Mouse (Mus musculus): ENCODE data around the gene Adamts10.

The Adamts10 gene

DNA sequence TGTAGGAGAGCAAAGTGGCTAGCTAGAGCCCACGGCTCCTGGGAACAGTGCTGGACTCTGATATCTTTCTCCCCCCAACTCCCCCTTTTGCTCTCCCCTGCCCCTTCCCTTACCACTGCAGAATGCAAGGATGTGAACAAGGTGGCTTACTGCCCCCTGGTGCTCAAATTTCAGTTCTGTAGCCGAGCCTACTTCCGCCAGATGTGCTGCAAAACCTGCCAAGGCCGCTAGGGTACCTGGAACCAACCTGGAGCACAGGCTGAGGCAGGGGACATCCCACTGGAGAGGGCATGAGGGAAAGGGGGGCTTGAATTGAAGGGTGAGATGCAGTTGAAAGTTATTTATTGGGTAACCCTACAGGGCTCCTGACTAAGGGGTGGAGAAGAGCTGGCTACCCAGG lies 29.0 kb downstream of the Adamts10 start:
- in situ Hi-C loops (cut with MseI, MboI), result no loop called here

DNA sequence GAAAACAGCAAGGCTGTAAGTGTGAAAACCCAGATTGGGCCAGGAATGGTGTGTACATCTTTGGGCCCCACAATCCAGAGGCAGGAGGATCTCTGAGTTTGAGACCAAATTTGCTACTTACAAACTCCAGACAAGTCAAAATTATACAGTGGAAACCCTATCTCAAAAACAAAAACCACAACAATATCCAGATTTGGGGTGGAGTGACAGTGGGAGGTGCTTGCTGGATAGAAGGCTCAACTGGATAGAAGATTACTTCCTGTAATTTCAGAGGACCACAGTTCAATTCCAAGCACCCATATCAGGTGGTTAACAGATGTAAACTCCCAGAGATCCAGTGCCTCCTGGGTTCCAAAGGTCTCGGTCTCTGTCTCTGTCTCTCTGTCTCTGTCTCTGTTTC lies 30.5 kb downstream of the Adamts10 start:
- in situ Hi-C loops (cut with MseI, MboI), result no loop called here

DNA sequence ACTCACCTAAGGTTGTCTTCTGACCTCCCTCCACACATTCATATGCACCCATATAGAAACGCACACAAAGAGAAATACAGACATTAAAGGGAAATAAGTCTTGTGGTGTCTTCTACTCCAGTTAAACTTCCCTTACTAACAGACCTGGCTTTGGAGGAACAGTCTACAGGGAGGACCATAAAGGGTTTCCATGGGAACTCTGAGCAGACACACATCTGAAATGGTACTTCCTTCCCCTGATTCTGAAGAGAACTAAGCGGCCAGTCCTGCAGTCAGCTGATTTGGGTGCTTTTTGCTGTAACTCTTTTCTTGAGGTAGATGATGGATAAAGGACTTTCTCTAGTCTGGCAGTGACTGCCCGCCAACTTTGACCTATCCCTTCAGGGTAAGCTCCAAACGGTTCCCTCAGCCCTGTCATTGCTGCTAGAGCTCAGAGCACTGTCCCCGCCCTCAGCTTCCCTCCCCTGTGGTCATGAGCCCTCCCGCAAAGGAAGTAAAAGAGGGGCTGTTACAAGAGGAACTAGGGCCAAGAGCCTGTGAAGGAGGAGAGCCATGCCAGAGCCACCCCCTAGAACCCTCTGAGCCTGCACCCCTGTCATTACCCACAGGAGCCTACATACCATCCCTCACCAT lies 31.3 kb downstream of the Adamts10 start, which contains the start of gene Myo1f:
Gene Myo1f, plus strand, starts transcription at position 485 of the 633 bp plus-strand sequence.
- in situ Hi-C loops (cut with MseI, MboI), result no loop called here

DNA sequence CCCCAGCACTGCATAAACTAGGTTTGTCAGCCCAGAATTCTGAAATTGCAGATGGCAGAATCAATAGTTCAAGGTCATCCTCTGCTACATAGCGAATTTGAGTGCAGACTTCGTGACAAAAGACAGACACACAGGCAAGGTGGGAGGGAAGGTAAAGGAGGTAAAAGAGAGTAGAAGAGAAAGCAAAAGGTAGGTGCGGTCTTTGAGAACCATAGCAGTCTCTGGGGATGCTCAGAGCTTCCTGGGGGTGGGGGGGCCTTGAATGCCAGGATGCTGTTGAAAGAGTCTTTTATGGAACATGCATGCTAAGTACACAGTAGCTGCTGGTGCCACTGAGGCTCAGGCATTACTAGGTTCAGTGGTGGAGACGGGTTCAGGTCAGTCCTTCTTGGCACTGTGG lies 33.9 kb downstream of the Adamts10 start:
- in situ Hi-C loops (cut with MseI, MboI), result no loop called here

DNA sequence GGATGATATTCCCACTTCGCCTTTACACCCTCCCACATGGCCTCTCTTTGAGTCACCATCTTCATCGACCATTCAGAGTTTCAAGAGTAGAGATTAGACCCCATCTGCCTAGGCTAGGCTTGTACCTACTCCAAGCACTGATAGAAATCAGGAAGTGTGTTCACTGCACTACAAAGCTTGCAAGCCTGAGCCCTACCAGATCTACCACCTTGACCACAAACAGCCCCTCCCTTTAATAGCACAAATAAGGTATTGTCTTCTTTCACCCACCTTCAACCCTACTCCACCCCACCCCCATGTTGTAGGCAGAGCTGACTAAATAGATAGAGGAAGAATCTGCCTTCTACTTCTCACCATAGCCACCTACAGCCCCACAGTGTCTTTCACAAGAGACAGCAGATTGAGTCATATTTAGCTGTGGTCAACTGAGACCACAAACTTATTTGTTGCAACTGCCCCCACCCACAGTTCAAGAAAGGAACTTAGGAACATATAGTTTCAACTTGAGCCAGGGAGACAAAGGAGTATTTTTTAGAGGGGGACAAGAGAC lies 39.6 kb downstream of the Adamts10 start:
- in situ Hi-C loops (cut with MseI, MboI), result no loop called here

DNA sequence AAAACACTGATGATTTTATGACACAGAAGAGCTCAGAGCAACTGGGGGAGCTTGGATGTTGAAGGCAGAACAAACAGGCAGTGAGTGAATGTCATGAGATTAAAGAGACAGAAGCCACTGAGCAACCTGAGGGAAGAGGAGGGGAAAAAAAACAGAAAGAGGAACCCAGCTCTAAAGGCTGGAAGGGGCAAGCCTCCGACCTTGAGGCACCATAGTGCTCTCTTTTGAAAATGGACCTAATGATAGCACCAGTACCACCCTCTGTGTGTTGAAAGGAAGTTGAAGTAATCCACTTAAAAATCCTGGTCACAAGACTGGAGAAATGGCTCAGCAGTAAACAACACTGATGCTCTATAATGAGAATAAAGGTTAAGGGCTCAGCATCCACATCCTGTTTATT lies 40.6 kb downstream of the Adamts10 start:
- in situ Hi-C loops (cut with MseI, MboI), result no loop called here

DNA sequence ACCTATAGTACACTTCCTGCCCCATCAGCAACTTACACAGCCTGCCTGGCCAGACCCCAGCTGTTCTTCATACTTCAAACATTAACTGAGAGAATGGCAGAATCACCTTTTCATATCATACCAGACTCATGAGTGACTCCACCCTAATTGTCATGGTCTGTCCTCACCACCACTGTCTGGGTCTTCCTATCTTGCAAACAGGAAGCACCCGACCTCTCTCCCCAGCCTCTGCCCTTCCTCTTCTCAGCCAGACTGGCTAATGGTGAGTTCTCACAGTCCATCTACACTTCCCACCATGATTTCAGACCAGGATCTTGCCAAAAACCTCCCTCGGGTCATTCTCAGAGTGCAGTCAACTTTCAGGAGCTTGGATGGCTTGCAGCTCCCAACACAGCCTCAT lies 42.2 kb downstream of the Adamts10 start:
- in situ Hi-C loops (cut with MseI, MboI), result no loop called here

DNA sequence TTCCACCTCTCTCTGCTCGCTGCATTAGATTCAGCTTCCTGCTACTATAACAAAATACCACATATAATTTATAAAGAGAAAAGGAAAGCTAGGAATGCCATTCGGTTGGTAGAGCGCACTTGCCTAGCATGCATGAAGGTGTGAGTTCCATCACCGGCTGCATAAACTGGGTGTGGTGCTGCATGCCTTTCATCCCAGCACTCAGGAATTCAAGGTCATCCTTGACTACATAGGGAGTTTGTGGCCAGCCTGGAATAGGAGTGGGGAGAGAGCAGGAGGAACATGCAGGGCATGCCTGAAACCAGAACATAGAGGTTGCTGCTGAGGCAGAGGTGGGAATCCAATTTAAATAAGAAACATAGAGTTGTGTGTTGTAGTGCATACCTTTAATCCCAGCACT lies 60.1 kb downstream of the Adamts10 start:
- in situ Hi-C loops (cut with MseI, MboI), result no loop called here

DNA sequence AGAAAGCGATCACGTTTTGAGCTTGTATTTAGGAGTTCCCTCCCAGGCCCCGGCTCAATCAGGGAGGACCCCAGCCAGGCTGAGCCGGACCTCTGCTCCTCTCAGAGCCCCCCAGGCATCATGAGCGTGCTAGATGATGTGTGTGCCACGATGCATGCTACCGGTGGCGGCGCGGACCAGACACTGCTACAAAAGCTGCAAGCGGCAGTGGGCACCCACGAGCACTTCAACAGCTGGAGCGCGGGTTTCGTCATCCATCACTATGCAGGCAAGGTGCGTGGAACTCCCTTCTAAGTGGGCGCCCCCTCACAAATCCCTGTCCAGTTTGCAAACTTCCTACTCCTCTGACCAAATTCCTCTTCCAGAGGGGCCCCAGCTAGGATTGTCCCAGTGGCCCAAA lies 62.0 kb downstream of the Adamts10 start:
- in situ Hi-C loops (cut with MseI, MboI), result no loop called here

DNA sequence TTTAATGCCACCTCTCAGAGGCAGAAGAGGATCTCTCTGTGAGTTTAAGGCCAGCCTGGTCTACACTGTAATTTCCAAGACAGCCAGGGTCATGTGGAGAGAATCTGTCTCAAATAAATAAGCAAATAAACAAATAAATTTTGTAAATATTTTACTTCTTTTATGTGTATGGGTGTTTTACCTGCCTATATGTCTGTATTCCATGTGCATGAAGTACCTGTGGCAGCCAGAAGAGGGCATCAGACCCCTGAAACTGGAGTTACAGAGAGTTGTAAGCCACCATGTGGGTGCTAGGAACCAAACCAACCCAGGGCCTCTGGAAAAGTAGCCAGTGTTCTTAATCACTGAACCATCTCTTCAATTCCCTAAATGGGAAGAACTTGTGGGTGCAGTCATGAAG lies 73.3 kb downstream of the Adamts10 start:
- in situ Hi-C loops (cut with MseI, MboI), result no loop called here

DNA sequence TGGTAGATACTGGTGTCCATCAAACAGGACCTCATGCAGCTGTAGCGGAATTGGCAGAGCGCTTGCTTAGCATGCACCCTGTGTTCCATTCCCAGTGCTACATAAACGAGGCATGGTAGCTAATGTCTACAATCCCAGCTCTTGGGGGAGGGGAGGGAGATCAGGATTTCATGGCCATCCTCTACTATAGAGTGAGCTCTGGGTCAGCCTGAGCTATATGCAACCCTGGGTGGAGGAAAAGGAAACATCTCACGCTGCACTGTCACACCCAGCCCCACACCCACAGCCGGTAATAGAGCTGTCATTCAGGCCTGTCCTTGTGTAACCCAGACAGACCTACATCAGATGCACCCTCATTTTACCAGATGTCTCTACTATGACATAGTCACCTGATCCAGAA lies 74.5 kb downstream of the Adamts10 start:
- in situ Hi-C loops (cut with MseI, MboI), result no loop called here

DNA sequence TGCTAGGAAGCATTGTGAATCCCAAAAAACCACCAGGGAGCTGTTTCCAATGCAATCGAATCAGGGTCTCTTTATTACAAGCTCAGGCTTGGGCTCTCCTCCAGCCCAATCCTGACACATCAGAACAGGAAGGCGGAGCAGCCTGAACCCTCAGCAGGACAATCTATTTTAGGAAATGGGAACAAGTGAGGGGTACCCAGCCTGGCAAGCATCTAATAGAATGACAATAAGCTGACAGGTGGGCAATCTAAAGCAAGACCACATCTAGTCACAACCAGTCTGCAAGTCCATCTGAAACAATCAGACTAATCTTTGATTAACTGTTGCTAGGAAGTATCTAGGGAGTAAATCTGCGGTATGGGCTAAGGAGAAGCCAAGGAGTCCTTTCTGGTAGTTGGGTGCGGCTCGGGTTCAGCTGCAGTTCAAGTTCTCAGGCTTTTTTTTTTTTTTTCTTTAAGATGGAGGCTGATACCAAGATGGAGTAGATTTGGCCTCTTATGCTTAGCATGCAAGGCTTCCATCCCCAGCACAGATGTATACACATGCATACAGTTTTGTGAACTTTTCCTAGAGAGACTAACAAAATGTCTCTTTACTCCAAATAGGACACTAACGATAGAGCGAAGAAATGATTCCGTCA lies 76.0 kb downstream of the Adamts10 start:
- in situ Hi-C loops (cut with MseI, MboI), result no loop called here

DNA sequence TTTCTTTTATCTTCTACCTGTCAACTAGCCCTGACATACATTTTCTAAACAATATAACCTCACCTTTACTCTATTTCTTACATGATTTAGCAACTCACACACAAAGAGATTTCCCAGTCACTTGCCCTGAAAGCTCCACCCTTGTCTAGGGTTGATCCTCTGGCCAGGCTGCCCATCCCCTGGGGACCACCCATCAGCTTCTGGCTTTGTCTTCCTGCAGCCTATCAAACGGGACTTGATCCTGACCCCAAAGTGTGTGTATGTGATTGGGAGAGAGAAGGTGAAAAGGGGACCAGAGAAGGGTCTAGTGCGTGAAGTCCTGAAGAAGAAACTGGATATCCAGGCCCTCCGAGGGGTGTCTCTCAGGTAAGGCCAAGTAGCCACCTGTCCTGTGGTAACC lies 76.8 kb downstream of the Adamts10 start:
- in situ Hi-C loops (cut with MseI, MboI), result no loop called here

DNA sequence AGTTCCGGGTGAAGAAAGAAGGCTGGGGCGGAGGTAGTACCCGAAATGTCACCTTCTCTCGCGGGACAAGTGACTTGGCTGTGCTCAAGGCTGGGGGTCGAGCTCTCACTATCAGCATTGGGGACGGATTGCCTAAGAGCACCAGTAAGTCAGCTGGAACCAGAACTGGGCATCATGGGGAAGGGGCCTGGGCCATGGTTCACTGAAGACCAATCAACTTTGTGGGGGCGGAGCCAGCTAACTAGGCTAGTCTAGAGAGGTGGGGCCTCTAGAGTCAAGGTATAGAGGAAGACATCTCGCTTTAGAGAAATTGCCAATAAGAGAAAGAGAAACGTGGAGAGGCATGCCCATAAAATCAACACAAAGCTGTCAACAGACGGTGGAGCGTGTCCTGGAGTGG lies 77.9 kb downstream of the Adamts10 start:
- in situ Hi-C loops (cut with MseI, MboI), result no loop called here

Measured in mouse trophoblast stem cell (cell line).